Mouse (Mus musculus): Measurements from ENCODE around the gene Tram2.

Tram2 gene

DNA sequence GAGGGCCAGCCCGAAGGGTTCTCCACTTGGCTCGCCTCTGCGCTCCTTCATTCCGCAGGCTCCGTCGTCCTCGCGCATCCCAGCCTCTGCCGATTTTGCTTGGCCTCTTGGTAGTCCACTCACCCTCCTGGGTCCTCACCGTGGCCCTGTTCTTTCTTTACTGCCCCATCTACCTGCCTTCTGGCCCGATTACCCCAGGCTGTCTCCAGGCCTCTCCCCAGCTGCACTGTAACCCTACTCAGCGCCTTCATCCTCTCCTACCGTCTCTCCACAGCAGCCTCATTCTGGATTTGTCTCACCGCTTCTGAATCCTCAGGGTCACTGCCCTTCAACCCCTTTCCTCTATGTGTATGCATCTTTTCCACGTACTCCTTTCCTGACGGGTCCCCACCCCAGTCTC lies 127.2 kb downstream of the Tram2 start:
- no peak for DNase-seq

DNA sequence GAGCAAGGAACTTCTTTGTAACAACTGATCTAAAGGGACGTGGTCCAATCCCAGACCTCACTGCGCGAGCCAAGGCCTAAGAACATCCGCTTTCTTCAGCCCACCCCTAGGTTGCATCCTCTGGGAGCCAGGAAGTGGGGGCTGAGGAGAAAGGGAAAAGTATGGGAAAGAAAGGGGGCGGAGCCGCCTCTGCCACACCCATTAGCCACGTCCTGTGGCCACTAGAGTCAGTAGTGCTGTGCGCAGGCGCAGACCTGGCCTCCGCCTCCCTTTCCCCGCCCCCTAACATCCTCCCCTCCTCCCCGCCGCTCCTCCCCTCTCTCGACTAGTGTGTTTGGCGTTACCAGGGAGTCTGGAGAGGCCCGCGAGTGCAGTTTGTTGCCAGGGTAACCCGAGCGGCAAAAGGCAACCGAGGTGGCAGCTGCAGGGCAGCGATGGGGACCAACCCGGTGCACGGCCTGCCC lies 127.7 kb downstream of the Tram2 start, which contains the start of gene Efhc1:
Gene Efhc1, plus strand, starts transcription at position 327 of the 464 bp plus-strand sequence.
- DNase-seq, result peak; percentile 97
